Mouse (Mus musculus): ENCODE data around the gene Klhl29.

DNA sequence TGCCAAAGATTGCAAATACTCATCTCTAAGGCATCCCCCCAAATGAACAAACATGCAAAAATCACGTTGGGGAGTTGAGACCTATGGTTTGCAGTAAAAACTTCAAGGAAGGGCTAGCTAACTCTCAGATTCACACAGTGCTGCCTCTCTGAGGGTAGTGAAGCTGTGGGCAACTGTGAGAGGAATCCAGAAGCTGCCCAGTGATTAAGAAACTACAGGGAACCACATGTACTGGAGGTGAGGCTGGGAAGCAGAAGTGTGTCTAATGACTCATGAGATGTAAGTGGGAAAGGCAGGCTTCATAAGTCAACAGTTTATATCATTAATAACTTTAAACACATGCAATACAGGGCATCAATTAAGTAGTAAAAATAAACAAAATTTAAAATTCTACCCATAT, 70.0 kb downstream of the Klhl29 start:
- TF ChIP-seq CTCF (IDR thresholded peaks at IDR 0.05; ENCODE audit: low read depth, low read length) (no peak), POLR2A (IDR thresholded peaks at IDR 0.05; ENCODE audit: borderline replicate concordance, low read depth, low read length) (no peak)
